Mouse (Mus musculus): ENCODE data around the gene Cblb. TPM values are rescaled to one million over a fixed set of nuclear protein-coding genes. Genes with fewer than 3 reads are reported as not detected.

Cblb gene
- polyA plus RNA-seq, 1 experiment from 2014 or later, result 19.3 TPM

DNA sequence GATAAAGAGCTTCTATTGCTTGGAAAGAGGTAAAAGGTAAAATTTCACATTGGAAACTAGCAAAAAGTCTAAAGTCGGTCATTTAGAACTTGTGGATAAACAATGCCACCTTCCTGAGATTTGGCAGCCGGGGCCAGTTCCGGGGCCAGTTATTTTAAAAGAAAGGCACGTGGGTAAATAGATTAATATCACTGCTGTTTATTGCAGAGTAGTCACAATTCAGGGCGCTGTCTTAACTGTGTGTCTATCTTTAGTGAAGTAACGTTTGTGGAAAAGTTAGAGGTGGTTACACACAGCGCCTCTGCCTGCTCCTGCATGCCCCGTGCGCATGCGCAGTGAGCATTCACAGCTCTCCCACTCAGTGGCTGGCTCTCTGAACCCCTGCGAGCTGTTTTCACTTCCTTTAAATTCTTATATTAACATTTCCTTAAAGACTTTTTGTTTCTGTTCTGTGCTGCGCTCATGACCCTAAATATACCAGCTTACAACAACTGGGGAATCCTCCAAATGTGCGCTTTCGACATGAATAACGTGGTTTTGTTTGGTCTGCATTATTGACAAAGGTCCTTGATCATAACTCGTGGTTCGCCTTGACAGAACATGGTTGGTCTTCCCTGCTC lies 29.2 kb downstream of the Cblb start:
- no peak overlapping the region for H3K9ac ChIP-seq
- WGBS, result 67% methylated on average over 17 of the region's 17 CpGs
- H3K4me1 ChIP-seq, result peaks cover 50% of the 10 kb centered on the region
- ATAC-seq (replicated peaks; ENCODE audit: low FRiP score), result peak; percentile 59; the same call in 1 of the 2 replicates
- peaks cover 10% of the 10 kb centered on the region for H3K36me3 ChIP-seq
- H3K27me3 ChIP-seq, result no peaks in the 10 kb centered on the region
- no peak overlapping the region for H3K4me3 ChIP-seq (replicated peaks)
- peak overlapping the region; percentile 11 for H3K27ac ChIP-seq
- no peak overlapping the region for H3K4me2 ChIP-seq
- H3K9me3 ChIP-seq (replicated peaks), result no peaks in the 10 kb centered on the region

- no peak overlapping the region for H3K4me2 ChIP-seq
- H3K4me1 ChIP-seq, result peaks cover 46% of the 10 kb centered on the region
- H3K27ac ChIP-seq, result peak overlapping the region; percentile 11; the same call in 1 of the 2 replicates
- peaks cover 6% of the 10 kb centered on the region; the same call in 1 of the 2 replicates for H3K36me3 ChIP-seq
- H3K4me3 ChIP-seq (replicated peaks), result no peak overlapping the region
- ATAC-seq (replicated peaks; ENCODE audit: low FRiP score), result no peak
- H3K9ac ChIP-seq, result no peak overlapping the region
- no peaks in the 10 kb centered on the region for H3K27me3 ChIP-seq
- WGBS, result 29% methylated on average over 4 of the region's 4 CpGs
- no peaks in the 10 kb centered on the region for H3K9me3 ChIP-seq (replicated peaks)
These were observed 30.0 kb downstream of the Cblb start for GRCm38 (mm10) chr16:52061015-52061481.

DNA sequence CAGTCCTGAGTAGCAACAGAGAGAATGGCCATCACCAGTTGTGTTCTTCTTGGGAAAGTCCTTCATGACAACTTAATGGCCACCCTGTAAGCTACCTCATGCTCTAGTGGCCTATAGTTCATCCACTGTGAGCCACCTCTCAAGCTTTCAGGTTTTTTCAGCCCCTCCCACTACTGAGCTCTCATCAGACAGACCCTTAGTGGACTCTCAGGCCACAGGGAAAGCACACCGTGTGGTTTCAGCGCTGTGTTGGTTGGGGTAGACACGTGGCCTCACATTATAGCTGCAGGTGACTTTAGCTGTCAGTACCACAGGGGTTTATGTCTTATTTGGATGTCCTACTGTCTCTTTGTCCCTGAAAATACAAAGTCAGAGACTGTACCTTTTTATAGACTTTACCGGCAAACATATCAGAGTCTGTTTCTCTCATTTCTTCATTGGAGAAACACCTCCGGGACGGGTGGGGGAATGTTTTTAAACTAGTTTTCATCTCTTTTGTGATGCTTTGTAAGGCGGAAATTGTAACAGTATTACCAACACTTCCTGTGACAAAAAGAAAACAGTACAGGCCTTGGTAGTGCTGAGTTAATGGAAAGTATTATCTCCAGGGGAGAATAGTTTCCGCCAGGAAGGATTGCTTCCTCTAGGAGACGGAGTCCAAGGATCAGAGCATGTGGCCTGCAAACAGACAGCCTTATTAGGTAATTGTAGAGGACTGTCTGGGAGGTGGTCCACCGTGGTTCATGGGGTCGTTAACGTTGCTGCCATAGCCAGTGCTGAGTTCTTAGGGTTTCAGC lies 33.5 kb downstream of the Cblb start:
- Histone ChIP-seq H3K36me3 (no peaks in the 10 kb centered on the region), H3K27ac (no peak overlapping the region), H3K4me2 (no peak overlapping the region), H3K27me3 (no peaks in the 10 kb centered on the region), H3K4me1 (peaks cover 30% of the 10 kb centered on the region), H3K4me3 (replicated peaks) (no peak overlapping the region), H3K9ac (no peak overlapping the region), H3K9me3 (replicated peaks) (no peaks in the 10 kb centered on the region)
- 61% methylated on average over 12 of the region's 12 CpGs for WGBS
- ATAC-seq (replicated peaks; ENCODE audit: low FRiP score), result 0 out of 2 replicates have a peak, but pooled peaks have one; percentile 36

- no peak for ATAC-seq (replicated peaks; ENCODE audit: low FRiP score)
- H3K27ac ChIP-seq, result no peak overlapping the region
- no peaks in the 10 kb centered on the region for H3K9me3 ChIP-seq (replicated peaks)
- peaks cover 23% of the 10 kb centered on the region for H3K4me1 ChIP-seq
- H3K36me3 ChIP-seq, result no peaks in the 10 kb centered on the region
- no peaks in the 10 kb centered on the region for H3K27me3 ChIP-seq
- H3K9ac ChIP-seq, result no peak overlapping the region
- 82% methylated on average over 10 of the region's 10 CpGs for WGBS
- no peak overlapping the region for H3K4me2 ChIP-seq
- no peak overlapping the region for H3K4me3 ChIP-seq (replicated peaks)
These were observed 36.8 kb downstream of the Cblb start for GRCm38 (mm10) chr16:52067632-52068516.

GRCm38 (mm10) chr16:52068517-52068874 lies 37.5 kb downstream of the Cblb start:
- Histone ChIP-seq H3K4me1 (peaks cover 23% of the 10 kb centered on the region), H3K27ac (no peak overlapping the region), H3K4me3 (replicated peaks) (no peak overlapping the region), H3K27me3 (no peaks in the 10 kb centered on the region), H3K36me3 (no peaks in the 10 kb centered on the region), H3K4me2 (no peak overlapping the region), H3K9me3 (replicated peaks) (no peaks in the 10 kb centered on the region), H3K9ac (no peak overlapping the region)
- ATAC-seq (replicated peaks; ENCODE audit: low FRiP score), result no peak
- WGBS, result 94% methylated on average over 3 of the region's 3 CpGs

DNA sequence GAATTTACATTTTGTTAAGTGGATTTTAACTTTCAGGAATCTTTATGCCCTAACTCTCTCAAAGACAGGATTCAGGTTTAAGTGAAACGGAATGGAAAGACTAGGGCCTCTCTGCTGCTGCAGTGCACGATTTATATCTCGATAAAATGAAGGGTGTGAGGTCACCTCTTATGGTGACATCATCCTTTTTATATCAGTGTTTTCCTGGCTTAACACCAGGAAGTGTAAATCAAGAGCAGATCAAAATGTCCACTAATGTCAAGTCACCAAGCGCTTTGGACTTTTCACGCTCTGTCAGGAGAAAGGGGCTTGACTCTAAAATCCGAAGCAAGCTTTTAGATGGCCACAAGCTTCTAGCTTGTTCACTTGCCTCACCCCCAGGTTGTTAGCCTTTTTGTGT lies 38.6 kb downstream of the Cblb start:
- WGBS, result 64% methylated on average over 6 of the region's 6 CpGs
- no peak for ATAC-seq (replicated peaks; ENCODE audit: low FRiP score)
- Histone ChIP-seq H3K4me2 (no peak overlapping the region), H3K36me3 (no peaks in the 10 kb centered on the region), H3K9ac (no peak overlapping the region), H3K9me3 (replicated peaks) (no peaks in the 10 kb centered on the region), H3K27ac (no peak overlapping the region), H3K4me3 (replicated peaks) (no peak overlapping the region), H3K4me1 (peaks cover 19% of the 10 kb centered on the region), H3K27me3 (no peaks in the 10 kb centered on the region)

GRCm38 (mm10) chr16:52070128-52070527 lies 39.1 kb downstream of the Cblb start:
- no peak for ATAC-seq (replicated peaks; ENCODE audit: low FRiP score)

DNA sequence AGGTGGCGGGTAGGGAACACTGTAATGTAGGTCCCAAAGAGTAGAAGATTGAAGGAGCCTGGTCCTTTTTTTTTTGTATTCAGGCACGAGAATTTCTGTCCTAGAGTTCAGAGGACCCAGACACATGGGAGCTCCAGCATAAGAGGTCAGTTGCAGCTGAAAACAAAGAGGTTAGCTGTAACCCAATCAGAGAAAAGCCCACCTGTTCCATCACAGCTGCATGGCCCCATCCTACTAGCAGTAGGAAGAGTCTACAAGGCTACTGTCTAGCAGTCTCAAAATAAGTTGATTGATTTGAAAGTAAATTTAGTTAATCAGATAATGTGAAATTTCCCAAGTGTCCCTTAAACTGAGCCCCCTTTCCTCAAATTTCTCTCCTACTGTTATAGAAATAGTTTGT lies 40.3 kb downstream of the Cblb start:
- H3K9me3 ChIP-seq (replicated peaks), result no peaks in the 10 kb centered on the region
- H3K4me2 ChIP-seq, result no peak overlapping the region
- peaks cover 19% of the 10 kb centered on the region for H3K4me1 ChIP-seq
- no peak overlapping the region for H3K9ac ChIP-seq
- peak; percentile 4; the same call in 1 of the 2 replicates for ATAC-seq (replicated peaks; ENCODE audit: low FRiP score)
- no peaks in the 10 kb centered on the region for H3K27me3 ChIP-seq
- 69% methylated on average over 2 of the region's 2 CpGs for WGBS
- H3K4me3 ChIP-seq (replicated peaks), result no peak overlapping the region
- no peaks in the 10 kb centered on the region for H3K36me3 ChIP-seq
- H3K27ac ChIP-seq, result peak overlapping the region; percentile 52

More at GRCm38 (mm10) chr16:52070128-52070527, 39.1 kb downstream of the Cblb start:
- no peak overlapping the region for H3K4me2 ChIP-seq
- WGBS, result 92% methylated on average over 5 of the region's 5 CpGs
- H3K9me3 ChIP-seq (replicated peaks), result no peaks in the 10 kb centered on the region
- H3K27ac ChIP-seq, result no peak overlapping the region
- no peaks in the 10 kb centered on the region for H3K36me3 ChIP-seq
- H3K9ac ChIP-seq, result no peak overlapping the region
- no peak overlapping the region for H3K4me3 ChIP-seq (replicated peaks)
- no peaks in the 10 kb centered on the region for H3K27me3 ChIP-seq
- peaks cover 19% of the 10 kb centered on the region for H3K4me1 ChIP-seq

GRCm38 (mm10) chr16:52071766-52072209 lies 40.8 kb downstream of the Cblb start:
- Histone ChIP-seq H3K4me3 (replicated peaks) (no peak overlapping the region), H3K9me3 (replicated peaks) (no peaks in the 10 kb centered on the region), H3K27me3 (no peaks in the 10 kb centered on the region), H3K36me3 (no peaks in the 10 kb centered on the region), H3K9ac (no peak overlapping the region), H3K4me1 (peaks cover 19% of the 10 kb centered on the region), H3K4me2 (no peak overlapping the region), H3K27ac (peak overlapping the region; percentile 52)
- 41% methylated on average over 6 of the region's 6 CpGs for whole genome bisulfite sequencing
- peak; percentile 73 for ATAC-seq (replicated peaks; ENCODE audit: low FRiP score)

- no peak overlapping the region for H3K4me3 ChIP-seq (replicated peaks)
- H3K36me3 ChIP-seq, result no peaks in the 10 kb centered on the region
- ATAC-seq (replicated peaks; ENCODE audit: low FRiP score), result no peak
- peaks cover 25% of the 10 kb centered on the region for H3K4me1 ChIP-seq
- H3K27me3 ChIP-seq, result no peaks in the 10 kb centered on the region
- H3K4me2 ChIP-seq, result no peak overlapping the region
- 88% methylated on average over 7 of the region's 7 CpGs for WGBS
- no peak overlapping the region for H3K9ac ChIP-seq
- no peak overlapping the region for H3K27ac ChIP-seq
- H3K9me3 ChIP-seq (replicated peaks), result no peaks in the 10 kb centered on the region
These were observed 45.6 kb downstream of the Cblb start for GRCm38 (mm10) chr16:52076652-52077051.

DNA sequence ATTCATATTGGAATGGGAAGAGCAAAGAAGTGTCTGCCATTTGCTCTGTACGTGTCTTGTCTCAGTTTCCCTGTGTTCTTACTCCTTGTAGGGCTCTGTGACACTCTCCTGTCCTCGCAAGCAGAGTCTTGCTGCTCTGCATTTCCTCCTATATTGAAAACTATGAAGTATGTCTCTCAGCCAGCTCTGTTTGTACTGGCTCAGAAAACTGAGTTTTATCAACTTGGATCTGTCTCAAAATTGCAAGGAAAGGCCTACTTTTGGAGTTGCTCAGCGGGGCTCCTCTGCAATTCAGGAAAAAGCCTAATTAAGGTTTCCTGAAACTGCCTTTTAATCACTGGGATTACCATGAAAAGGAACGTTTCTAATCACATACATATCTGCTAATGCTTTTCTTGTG lies 46.9 kb downstream of the Cblb start:
- no peaks in the 10 kb centered on the region for H3K36me3 ChIP-seq
- no peak overlapping the region for H3K4me3 ChIP-seq (replicated peaks)
- H3K4me1 ChIP-seq, result peaks cover 21% of the 10 kb centered on the region
- H3K9ac ChIP-seq, result no peak overlapping the region
- H3K9me3 ChIP-seq (replicated peaks), result no peaks in the 10 kb centered on the region
- H3K4me2 ChIP-seq, result no peak overlapping the region
- H3K27ac ChIP-seq, result no peak overlapping the region
- no peaks in the 10 kb centered on the region for H3K27me3 ChIP-seq
- WGBS, result 46% methylated on average over 4 of the region's 4 CpGs
- ATAC-seq (replicated peaks; ENCODE audit: low FRiP score), result no peak

Data from kidney, embryonic 15.5 days (tissue).